Mouse (Mus musculus) cerebellum, postnatal 14 days (tissue): Measurements from ENCODE around the gene Mmp25.

ENCODE experiments used
- DNase-seq, 2 experiments: peaks; one replicate each; pipeline ENCODE4 v3.0.0; 2021; ENCODE audit warnings: mixed read lengths in 2 of 2

The Mmp25 gene

GRCm38 (mm10) chr17:23661526-23661925 is 16.4 kb upstream of the Mmp25 start:
- DNase-seq, result peak in 1 of 2 experiments; percentile 44

GRCm38 (mm10) chr17:23660876-23661200 is 15.8 kb upstream of the Mmp25 start:
- no peak for DNase-seq

GRCm38 (mm10) chr17:23660117-23660875 is 15.2 kb upstream of the Mmp25 start, which contains the start of gene Bicdl2:
TSS of gene Bicdl2 (plus strand) at chr17:23660506.
- peak; percentile 58 to 79 for DNase-seq

GRCm38 (mm10) chr17:23658450-23658849 is 13.4 kb upstream of the Mmp25 start:
- DNase-seq, result no peak

GRCm38 (mm10) chr17:23654410-23654809 is 9.3 kb upstream of the Mmp25 start:
- DNase-seq, result no peak

GRCm38 (mm10) chr17:23654001-23654400 is 8.9 kb upstream of the Mmp25 start:
- DNase-seq, result no peak

- no peak for DNase-seq
These were observed 8.2 kb upstream of the Mmp25 start for GRCm38 (mm10) chr17:23653324-23653723.

- no peak for DNase-seq
These were observed 6.3 kb upstream of the Mmp25 start for GRCm38 (mm10) chr17:23651363-23651762.

- no peak for DNase-seq
These were observed 817 bp upstream of the Mmp25 start for GRCm38 (mm10) chr17:23645894-23646293.

GRCm38 (mm10) chr17:23631241-23631640 is 13.8 kb downstream of the Mmp25 start:
- peak; percentile 27 to 48 for DNase-seq

- DNase-seq, result peak; percentile 89 to 92
These were observed 14.7 kb downstream of the Mmp25 start for GRCm38 (mm10) chr17:23630195-23631020.

GRCm38 (mm10) chr17:23627813-23628212 is 17.3 kb downstream of the Mmp25 start:
- DNase-seq, result no peak

- DNase-seq, result no peak
These were observed 24.7 kb downstream of the Mmp25 start for GRCm38 (mm10) chr17:23620351-23620750.

GRCm38 (mm10) chr17:23617087-23617486 is 28.0 kb downstream of the Mmp25 start:
- no peak for DNase-seq

- DNase-seq, result peak; percentile 77 to 84
These were observed 34.7 kb downstream of the Mmp25 start for GRCm38 (mm10) chr17:23610361-23610800.

GRCm38 (mm10) chr17:23609612-23610011 is 35.5 kb downstream of the Mmp25 start:
- peak; percentile 87 to 93 for DNase-seq

GRCm38 (mm10) chr17:23605220-23605619 is 39.9 kb downstream of the Mmp25 start:
- no peak for DNase-seq

GRCm38 (mm10) chr17:23604394-23604793 is 40.7 kb downstream of the Mmp25 start:
- peak in 1 of 2 experiments; percentile 22 for DNase-seq

GRCm38 (mm10) chr17:23603542-23603941 is 41.5 kb downstream of the Mmp25 start:
- DNase-seq, result peak in 1 of 2 experiments; percentile 28

- DNase-seq, result no peak
These were observed 42.0 kb downstream of the Mmp25 start for GRCm38 (mm10) chr17:23603077-23603476.

- DNase-seq, result no peak
These were observed 43.1 kb downstream of the Mmp25 start for GRCm38 (mm10) chr17:23601836-23602585.

- no peak for DNase-seq
These were observed 44.1 kb downstream of the Mmp25 start, which contains the start of gene Zscan10 for GRCm38 (mm10) chr17:23600641-23601622. TSS of gene Zscan10 (plus strand) at chr17:23600856.
